Mouse (Mus musculus) kidney, adult 11 months (tissue): ENCODE results near the gene Vmn2r68.

Experiments
- DNase-seq: peaks from one replicate; pipeline ENCODE4 v3.0.0; 2022

Gene Vmn2r68

GRCm38 (mm10) chr7:85237683-85238082 lies at the start of gene Vmn2r68:
TSS of gene Vmn2r68 (minus strand) at chr7:85237783.
- DNase-seq, result no peak
